Mouse (Mus musculus) mesoderm, embryonic 11.5 days (tissue): ENCODE results near the gene Gck.
"Not testable (repeated sequence)": the region's sequence is repeated elsewhere in the genome, so short reads cannot be mapped to it uniquely, and the experiment has no call there.

ENCODE experiments used
- DNase-seq: peaks from one replicate; pipeline ENCODE4 v3.0.0-alpha.2; 2012; ENCODE audit warnings: low read depth, low spot score

Gene Gck

GRCm38 (mm10) chr11:5954965-5955504, 5.2 kb upstream of the Gck start:
- peak; percentile 53 for DNase-seq

- DNase-seq, result no peak
Measured at GRCm38 (mm10) chr11:5954435-5954834, 4.6 kb upstream of the Gck start.

GRCm38 (mm10) chr11:5953130-5953765, 3.4 kb upstream of the Gck start:
- peak; percentile 41 for DNase-seq

- no peak for DNase-seq
Measured at GRCm38 (mm10) chr11:5952501-5952900, 2.6 kb upstream of the Gck start.

GRCm38 (mm10) chr11:5948546-5949250, 1.2 kb downstream of the Gck start:
- DNase-seq, result no peak

GRCm38 (mm10) chr11:5947796-5948195, 2.1 kb downstream of the Gck start:
- DNase-seq, result no peak

GRCm38 (mm10) chr11:5945096-5945495, 4.8 kb downstream of the Gck start:
- no peak for DNase-seq

GRCm38 (mm10) chr11:5942966-5943365, 6.9 kb downstream of the Gck start:
- DNase-seq, result no peak

GRCm38 (mm10) chr11:5934531-5934930, 15.3 kb downstream of the Gck start:
- DNase-seq, result not testable (repeated sequence)

DNA sequence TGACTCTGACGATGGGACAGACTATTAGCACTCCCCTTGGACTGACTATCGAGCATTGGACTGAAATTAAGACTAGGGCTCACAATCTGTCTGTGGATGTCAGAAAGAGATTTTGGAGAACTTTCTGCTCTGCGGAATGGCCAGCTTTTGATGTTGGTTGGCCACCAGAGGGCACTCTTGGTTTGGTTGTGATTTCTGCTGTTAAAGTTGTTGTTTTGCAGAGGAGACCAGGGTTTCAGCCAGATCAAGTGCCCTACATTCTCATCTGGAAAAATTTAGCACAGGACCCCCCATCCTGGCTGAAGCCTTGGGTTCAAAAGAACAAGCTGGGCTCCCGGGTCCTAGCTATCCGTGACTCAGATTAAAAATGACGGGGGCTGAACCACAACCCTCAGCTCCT, 17.9 kb downstream of the Gck start:
- DNase-seq, result not testable (repeated sequence)

GRCm38 (mm10) chr11:5930578-5930977, 19.3 kb downstream of the Gck start:
- DNase-seq, result no peak

DNA sequence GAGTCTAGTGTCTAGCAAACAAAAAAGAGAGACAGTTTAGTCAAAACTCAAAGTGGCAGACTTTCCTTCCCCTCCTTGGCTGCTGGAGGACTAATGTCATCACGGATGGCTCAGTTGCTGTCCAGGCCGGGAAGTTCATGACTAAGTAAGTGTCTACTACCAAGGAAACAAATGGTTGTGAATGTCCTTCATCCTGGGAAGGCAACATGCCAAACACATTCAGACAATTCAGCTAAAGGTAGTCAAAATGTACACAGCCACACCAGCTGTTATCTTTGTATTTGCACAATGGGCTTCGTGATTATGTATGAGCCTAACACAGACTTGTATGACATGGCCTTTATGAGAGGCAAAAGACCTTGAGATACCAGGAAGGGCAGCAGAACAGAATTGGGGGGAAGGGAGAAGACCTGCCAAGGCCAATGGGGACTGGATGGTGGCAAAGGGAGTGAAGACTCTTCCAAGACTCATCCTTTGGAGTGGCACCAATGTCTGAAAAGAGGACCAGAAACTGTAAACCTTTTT, 23.1 kb downstream of the Gck start:
- DNase-seq, result no peak

DNA sequence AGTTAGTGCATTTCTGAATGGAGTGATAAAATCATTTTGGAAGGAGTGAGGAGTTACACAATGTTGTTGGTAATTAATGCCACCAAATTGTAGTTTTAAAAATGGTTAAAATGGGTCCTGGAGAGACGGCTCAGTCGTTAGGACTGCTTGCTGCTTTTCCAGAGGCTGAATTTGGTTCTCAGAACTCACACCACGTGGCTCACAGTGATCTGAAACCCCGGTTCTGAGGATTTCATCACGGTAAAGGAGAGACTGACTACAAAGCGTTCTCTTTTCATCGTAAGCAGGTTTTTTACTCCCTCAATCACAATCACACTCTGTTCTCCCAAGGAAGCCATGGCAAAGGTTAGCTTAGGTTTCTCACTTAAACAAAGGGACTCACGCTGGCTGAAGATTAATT, 25.2 kb downstream of the Gck start:
- no peak for DNase-seq

DNA sequence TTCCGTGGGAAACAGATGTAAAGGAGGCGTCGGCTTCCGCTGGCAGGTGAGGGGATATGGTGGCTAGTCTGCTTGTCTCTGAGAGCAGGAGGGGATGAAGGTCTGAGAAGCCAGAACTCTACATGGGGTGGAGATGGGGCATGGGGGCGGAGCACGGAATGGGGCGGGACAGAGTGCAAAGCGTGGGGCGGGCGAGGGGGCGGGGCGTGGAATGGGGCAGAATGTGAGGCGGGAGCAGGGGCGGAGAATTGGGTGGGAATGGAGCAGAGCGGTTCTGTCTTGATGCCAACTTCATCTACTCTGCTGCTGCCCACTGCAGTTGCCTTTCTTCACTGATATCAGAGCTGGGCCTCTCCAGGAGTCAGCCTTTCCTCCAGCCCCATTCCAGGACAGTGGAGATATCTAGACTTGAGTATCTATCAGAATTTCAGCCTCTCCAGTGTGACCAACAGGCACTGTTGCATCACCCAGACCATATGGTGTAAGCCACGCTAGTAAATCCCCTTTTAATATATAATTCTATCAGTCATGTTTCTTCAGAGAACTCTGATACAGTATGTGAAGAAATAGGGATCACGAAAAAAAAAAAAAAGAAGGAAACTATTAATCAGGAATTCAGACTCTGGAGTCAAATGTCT, 29.4 kb downstream of the Gck start:
- DNase-seq, result no peak

DNA sequence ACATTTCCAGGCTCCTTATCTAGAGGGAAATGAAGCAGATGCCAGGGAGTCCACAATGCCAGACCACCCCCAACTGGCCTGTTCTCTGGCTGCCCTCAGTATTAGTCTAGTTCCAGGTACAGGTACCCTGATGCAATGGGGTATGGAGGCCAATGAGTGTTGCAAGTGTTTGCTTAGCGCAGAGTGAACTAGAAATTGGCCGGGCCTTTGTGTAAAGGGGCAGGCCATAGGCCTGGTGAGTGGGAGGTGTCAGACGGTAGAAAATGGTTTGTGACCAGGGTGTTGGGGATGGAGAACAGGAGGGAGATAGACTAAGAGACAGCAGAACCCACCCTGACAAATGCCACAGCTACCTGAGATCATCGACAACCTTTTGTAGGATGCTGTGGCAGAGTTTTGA, 30.3 kb downstream of the Gck start:
- no peak for DNase-seq

DNA sequence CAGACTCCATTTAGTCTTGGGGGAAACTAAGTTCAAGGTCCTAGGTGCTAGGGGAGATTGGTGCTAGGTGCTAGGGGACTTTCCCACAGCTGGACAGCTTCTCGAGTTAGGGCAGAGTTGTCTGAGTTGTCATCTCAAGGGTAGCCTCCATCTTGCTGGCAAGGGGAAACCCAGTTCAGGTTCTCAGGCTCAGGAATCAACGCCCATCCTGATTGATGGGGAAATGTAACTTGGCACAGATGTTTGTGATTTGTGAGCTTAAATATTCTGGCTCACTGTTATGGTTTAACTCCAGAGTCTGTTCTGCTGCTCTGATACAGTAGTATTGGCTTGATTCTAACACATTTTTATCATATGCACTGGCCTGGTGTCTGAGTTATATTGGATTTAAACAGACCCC, 31.8 kb downstream of the Gck start:
- DNase-seq, result no peak

GRCm38 (mm10) chr11:5916178-5916548, 33.7 kb downstream of the Gck start:
- no peak for DNase-seq

GRCm38 (mm10) chr11:5915429-5916177, 34.3 kb downstream of the Gck start:
- no peak for DNase-seq

DNA sequence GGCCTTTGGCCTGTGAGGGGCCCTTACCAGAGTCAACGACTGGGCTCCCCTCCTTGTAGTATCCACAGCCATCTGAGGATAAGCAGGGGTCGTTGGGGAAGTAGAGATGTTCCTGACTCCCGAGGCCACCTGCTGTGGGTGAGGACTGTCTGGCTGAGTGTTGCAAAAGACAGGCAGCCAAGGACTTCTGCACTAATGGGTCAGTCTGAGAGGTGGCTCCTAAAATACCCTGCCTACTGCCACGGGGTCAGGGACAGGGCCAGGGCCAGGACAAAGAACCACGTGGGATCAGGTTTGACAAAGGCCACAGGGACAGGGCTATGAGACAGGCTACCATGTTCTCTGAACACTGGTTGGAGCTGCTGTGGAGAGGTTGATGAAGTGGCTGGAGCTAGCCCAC, 34.9 kb downstream of the Gck start:
- no peak for DNase-seq

- DNase-seq, result no peak
Measured at GRCm38 (mm10) chr11:5913936-5914335, 35.9 kb downstream of the Gck start.

- DNase-seq, result no peak
Measured at GRCm38 (mm10) chr11:5913256-5913655, 36.6 kb downstream of the Gck start.

DNA sequence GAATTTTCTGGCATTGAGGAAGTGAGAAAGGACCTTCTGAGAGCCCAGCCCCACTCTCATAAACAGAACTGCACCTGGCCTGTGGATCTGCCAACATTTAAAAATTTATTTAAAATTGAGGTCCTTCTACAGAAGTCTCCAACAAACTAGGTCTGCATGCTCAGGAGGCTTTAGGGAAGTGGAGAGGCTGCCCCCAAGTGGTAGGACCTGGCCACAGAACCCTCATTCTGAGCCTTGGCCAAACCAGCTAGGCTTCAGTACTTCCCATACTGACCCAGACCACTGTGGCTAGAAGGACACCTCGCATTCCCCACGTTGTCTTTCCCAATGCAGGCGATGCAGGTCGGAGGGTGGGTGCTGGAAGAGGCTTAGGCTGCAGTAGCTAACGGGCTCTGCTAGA, 37.2 kb downstream of the Gck start:
- DNase-seq, result no peak
